Mouse (Mus musculus) heart, embryonic 16.5 days (tissue): ENCODE data around the gene Tbxas1. TPM values are rescaled to one million over a fixed set of nuclear protein-coding genes. Genes with fewer than 3 reads are reported as not detected.

Experiments used
- ATAC-seq: fragments of 200-750 bp; cut with Nextera tagmentation; replicated peaks from 2 replicates; pipeline ENCODE4 v1.8.0; 2017; ENCODE audit warnings: moderate number of reproducible peaks; ENCODE audit not compliant: insufficient read depth, low FRiP score; ENCODE audit errors: extremely low read depth
- H3K27ac ChIP-seq: fragments of 300-500 bp; sonication (generic); 2 replicates; pipeline ENCODE4 v1.5.1; 2014; ENCODE audit warnings: mild to moderate bottlenecking, low read length, control low read depth, moderate library complexity
- H3K27me3 ChIP-seq: fragments of 300-500 bp; sonication (generic); 2 replicates; pipeline ENCODE4 v1.6.1; 2014; ENCODE audit warnings: low read length, mixed read lengths; ENCODE audit not compliant: control insufficient read depth, insufficient read depth
- H3K36me3 ChIP-seq: fragments of 300-500 bp; sonication (generic); 2 replicates; pipeline ENCODE4 v1.6.1; 2014; ENCODE audit not compliant: control insufficient read depth, insufficient read depth
- H3K4me1 ChIP-seq: fragments of 300-500 bp; sonication (generic); 2 replicates; pipeline ENCODE4 v1.6.1; 2014; ENCODE audit warnings: low read length, mixed read lengths; ENCODE audit not compliant: control insufficient read depth, insufficient read depth
- H3K4me2 ChIP-seq: fragments of 300-500 bp; sonication (generic); 2 replicates; pipeline ENCODE4 v1.6.1; 2014; ENCODE audit warnings: low read depth, mild to moderate bottlenecking, control low read depth, low read length
- H3K4me3 ChIP-seq: fragments of 300-500 bp; sonication (generic); 2 replicates; pipeline ENCODE4 v1.5.1; 2014; ENCODE audit warnings: mild to moderate bottlenecking, control low read depth, low read length
- H3K9ac ChIP-seq: fragments of 300-500 bp; sonication (generic); 2 replicates; pipeline ENCODE4 v1.6.1; 2014; ENCODE audit warnings: low read length, control low read depth
- H3K9me3 ChIP-seq: fragments of 300-500 bp; sonication (generic); replicated peaks from 2 replicates; pipeline ENCODE4 v1.6.1; 2016; ENCODE audit warnings: low read length; ENCODE audit not compliant: control insufficient read depth
- WGBS: fragments of 180-500 bp; shearing (Covaris S2); extraction: QIAGEN DNeasy Blood & Tissue Kit; methylation state at CpG from one replicate; pipeline ENCODE4 v1.1.7; 2014; 5-methylcytosine and 5-hydroxymethylcytosine counted together
- polyA plus RNA-seq: library from polyadenylated mRNA; unstranded; fragments of >200 nt; fragmentation: Nextera tagmentation; extraction: Ambion mirVana; gene quantifications from 2 replicates; pipeline ENCODE4 v1.2.1, GENCODE M21; 2015

The Tbxas1 gene
- polyA plus RNA-seq, 1 experiment from 2014 or later, result 1.9 TPM

DNA sequence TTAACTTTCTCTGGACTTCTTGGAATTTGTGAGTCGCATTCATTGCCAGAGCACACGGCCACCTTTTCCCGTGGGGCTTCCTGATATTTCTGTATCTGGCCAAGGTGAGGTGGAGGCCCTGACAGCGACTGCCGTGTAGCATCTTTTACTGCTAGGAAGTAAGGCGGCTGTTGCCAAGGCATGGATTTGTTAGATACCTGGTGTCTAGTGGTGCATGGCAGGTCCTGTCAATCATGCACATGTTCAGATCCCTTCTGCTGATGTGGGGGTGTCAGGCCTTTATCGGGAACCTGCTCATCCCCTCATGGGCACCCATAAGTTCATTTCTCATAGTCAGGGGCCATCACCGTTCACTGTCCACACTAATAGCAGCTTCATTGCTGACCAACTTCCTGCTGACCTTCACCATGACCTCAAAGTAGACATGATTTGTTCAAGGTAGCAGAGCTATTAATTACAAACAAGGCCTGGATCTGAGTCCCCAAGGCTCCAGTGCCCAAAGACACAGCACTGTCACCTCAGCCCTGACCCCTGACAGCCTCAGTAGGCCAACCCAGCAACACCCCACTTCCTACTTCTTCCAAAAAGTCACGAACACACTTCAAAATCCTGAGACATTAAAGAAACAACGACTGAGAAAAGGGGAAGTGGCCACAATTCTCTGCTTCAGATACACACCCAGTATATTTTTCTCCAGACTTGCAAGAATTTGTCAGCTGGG is 98.4 kb downstream of the Tbxas1 start:
- no peak overlapping the region for H3K4me2 ChIP-seq
- no peak for ATAC-seq

DNA sequence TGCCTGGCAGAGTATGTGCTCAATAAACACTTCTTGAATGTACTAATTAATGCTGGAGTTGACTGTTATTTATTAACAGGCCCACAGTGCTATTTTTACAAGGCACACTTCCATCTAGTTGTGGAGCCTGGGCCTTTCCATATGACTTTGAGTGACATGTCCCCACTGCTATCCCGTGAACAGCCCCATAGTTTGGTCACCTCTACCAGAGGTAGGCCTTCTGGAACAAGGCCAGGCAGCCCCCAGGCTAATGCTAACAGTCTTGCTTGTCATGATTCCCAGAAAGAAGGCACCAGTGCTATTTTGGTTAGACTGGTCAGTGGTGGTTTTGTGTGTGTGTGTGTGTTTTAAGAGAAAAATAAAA is 98.9 kb downstream of the Tbxas1 start:
- no peak overlapping the region for H3K4me2 ChIP-seq
- H3K9ac ChIP-seq, result no peak overlapping the region
- no peak overlapping the region for H3K27ac ChIP-seq
- no peaks in the 10 kb centered on the region for H3K27me3 ChIP-seq
- H3K4me1 ChIP-seq, result no peaks in the 10 kb centered on the region
- no peaks in the 10 kb centered on the region for H3K36me3 ChIP-seq
- 63% methylated on average over 1 of the region's 1 CpGs for WGBS
- no peaks in the 10 kb centered on the region for H3K9me3 ChIP-seq
- ATAC-seq, result no peak
- H3K4me3 ChIP-seq, result no peak overlapping the region

More for the DNA sequence above, 98.4 kb downstream of the Tbxas1 start:
- Histone ChIP-seq H3K36me3 (no peaks in the 10 kb centered on the region), H3K9me3 (no peaks in the 10 kb centered on the region), H3K4me1 (no peaks in the 10 kb centered on the region), H3K9ac (no peak overlapping the region), H3K4me3 (no peak overlapping the region), H3K27me3 (no peaks in the 10 kb centered on the region), H3K27ac (no peak overlapping the region)
- 81% methylated on average over 10 of the region's 10 CpGs for WGBS

DNA sequence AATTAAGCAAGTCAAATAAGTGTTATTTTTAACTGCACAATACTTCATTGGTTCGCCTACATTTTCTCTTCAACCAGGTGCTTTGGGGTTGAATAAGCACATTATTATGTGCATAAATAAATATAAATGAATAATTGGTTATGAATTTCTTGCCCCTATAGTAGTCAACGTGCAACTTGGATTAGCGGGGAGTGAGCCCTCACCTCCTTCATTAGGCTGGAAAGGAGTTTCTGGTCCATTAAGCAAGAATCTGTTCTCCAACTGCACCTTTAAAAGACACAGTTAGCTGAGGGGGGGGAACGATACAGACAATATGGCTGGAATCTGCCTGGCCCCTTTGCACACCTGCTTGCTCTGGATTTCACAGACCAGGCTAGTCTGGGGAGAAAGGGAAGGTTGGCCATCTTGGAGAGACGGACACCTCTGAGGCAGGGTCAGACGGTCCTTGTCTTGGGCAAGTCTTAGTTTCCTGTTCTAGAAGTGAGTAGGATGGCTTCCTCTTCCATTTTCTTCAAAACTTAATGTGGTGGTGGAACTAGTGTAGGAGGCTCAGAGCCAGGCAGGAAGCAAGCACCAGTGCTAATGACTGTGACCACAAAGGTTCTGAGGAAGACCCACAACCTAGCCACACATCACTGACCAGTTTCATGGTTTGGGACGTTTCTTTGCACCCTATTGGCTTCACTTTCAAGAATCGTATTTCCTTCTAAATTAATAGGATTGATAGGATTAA is 99.5 kb downstream of the Tbxas1 start:
- Histone ChIP-seq H3K36me3 (no peaks in the 10 kb centered on the region), H3K9me3 (no peaks in the 10 kb centered on the region), H3K4me2 (no peak overlapping the region), H3K4me1 (no peaks in the 10 kb centered on the region), H3K27ac (no peak overlapping the region), H3K9ac (no peak overlapping the region), H3K27me3 (no peaks in the 10 kb centered on the region), H3K4me3 (no peak overlapping the region)
- 86% methylated on average over 8 of the region's 8 CpGs for WGBS
- no peak for ATAC-seq

DNA sequence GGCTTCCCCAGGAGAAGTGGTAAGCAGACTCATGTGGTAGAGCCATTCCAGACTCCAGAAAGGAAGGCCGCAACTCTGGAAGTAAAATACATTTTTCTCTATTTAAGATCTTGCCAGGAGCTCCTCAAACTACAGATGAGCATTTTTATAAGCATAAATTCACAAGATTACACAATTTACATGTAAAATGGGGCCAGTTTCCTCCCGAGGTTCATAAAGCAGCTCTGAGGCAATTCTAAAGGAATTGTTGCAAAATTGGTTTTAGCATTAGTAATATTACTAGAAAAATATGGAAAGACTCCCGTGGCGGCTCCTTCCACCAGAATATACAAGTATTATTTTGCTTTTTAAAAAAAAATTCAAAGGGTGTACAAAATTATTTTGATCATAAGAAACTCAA is 100.7 kb downstream of the Tbxas1 start:
- no peak for ATAC-seq
- WGBS, result 90% methylated on average over 4 of the region's 4 CpGs
- no peak overlapping the region for H3K4me3 ChIP-seq
- H3K27ac ChIP-seq, result no peak overlapping the region
- H3K27me3 ChIP-seq, result no peaks in the 10 kb centered on the region
- no peaks in the 10 kb centered on the region for H3K4me1 ChIP-seq
- no peaks in the 10 kb centered on the region for H3K36me3 ChIP-seq
- H3K9ac ChIP-seq, result no peak overlapping the region
- no peak overlapping the region for H3K4me2 ChIP-seq
- no peaks in the 10 kb centered on the region for H3K9me3 ChIP-seq

- Histone ChIP-seq H3K4me1 (no peaks in the 10 kb centered on the region), H3K27me3 (no peaks in the 10 kb centered on the region), H3K9ac (no peak overlapping the region), H3K27ac (no peak overlapping the region), H3K4me3 (no peak overlapping the region), H3K4me2 (no peak overlapping the region), H3K9me3 (no peaks in the 10 kb centered on the region), H3K36me3 (no peaks in the 10 kb centered on the region)
- ATAC-seq, result no peak
- WGBS, result 77% methylated on average over 2 of the region's 2 CpGs
These were observed 101.2 kb downstream of the Tbxas1 start for GRCm38 (mm10) chr6:38976355-38976754.

GRCm38 (mm10) chr6:38980921-38981715 is 105.9 kb downstream of the Tbxas1 start:
- no peaks in the 10 kb centered on the region for H3K27me3 ChIP-seq
- H3K4me3 ChIP-seq, result no peak overlapping the region
- 50% methylated on average over 11 of the region's 11 CpGs for WGBS
- no peaks in the 10 kb centered on the region for H3K36me3 ChIP-seq
- H3K9ac ChIP-seq, result no peak overlapping the region
- ATAC-seq, result no peak
- H3K4me2 ChIP-seq, result no peak overlapping the region
- H3K4me1 ChIP-seq, result no peaks in the 10 kb centered on the region
- no peak overlapping the region for H3K27ac ChIP-seq
- no peaks in the 10 kb centered on the region for H3K9me3 ChIP-seq

GRCm38 (mm10) chr6:38982071-38982470 is 106.9 kb downstream of the Tbxas1 start:
- WGBS, result 76% methylated on average over 8 of the region's 8 CpGs
- H3K9me3 ChIP-seq, result no peaks in the 10 kb centered on the region
- no peak for ATAC-seq
- no peak overlapping the region for H3K4me2 ChIP-seq
- no peaks in the 10 kb centered on the region for H3K4me1 ChIP-seq
- no peaks in the 10 kb centered on the region for H3K36me3 ChIP-seq
- no peak overlapping the region for H3K9ac ChIP-seq
- H3K27ac ChIP-seq, result no peak overlapping the region
- H3K4me3 ChIP-seq, result no peak overlapping the region
- H3K27me3 ChIP-seq, result no peaks in the 10 kb centered on the region

- no peaks in the 10 kb centered on the region for H3K9me3 ChIP-seq
- ATAC-seq, result no peak
- H3K27me3 ChIP-seq, result no peaks in the 10 kb centered on the region
- no peaks in the 10 kb centered on the region for H3K36me3 ChIP-seq
- H3K4me2 ChIP-seq, result no peak overlapping the region
- H3K9ac ChIP-seq, result no peak overlapping the region
- no peak overlapping the region for H3K4me3 ChIP-seq
- H3K27ac ChIP-seq, result peak overlapping the region; percentile 34; the same call in 1 of the 2 replicates
- 58% methylated on average over 4 of the region's 4 CpGs for WGBS
- H3K4me1 ChIP-seq, result no peaks in the 10 kb centered on the region
These were observed 107.5 kb downstream of the Tbxas1 start for GRCm38 (mm10) chr6:38982656-38983055.

DNA sequence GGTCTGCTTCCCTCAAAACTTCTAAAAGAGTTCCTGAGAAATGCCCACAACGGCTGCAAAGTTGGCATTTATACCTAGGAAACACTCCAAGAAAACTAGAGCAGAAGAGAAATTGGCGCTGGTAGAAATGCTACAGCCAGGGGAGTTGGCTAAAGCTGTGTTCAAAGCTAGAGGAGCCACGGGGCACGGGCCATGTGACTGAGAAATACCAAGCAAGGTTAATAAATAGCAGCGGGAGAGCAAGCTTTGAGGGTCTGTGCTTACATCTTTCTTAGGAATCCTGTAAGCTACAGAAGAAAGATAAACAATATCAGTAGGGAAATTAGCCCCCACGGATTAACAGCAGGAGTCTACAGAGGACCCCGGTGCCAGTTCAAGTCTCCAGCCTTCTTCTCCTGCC is 107.9 kb downstream of the Tbxas1 start:
- no peaks in the 10 kb centered on the region for H3K4me1 ChIP-seq
- H3K9ac ChIP-seq, result no peak overlapping the region
- 46% methylated on average over 7 of the region's 7 CpGs for WGBS
- ATAC-seq, result no peak
- H3K4me2 ChIP-seq, result no peak overlapping the region
- H3K27ac ChIP-seq, result peak overlapping the region; percentile 34; the same call in 1 of the 2 replicates
- no peak overlapping the region for H3K4me3 ChIP-seq
- H3K9me3 ChIP-seq, result no peaks in the 10 kb centered on the region
- no peaks in the 10 kb centered on the region for H3K36me3 ChIP-seq
- H3K27me3 ChIP-seq, result no peaks in the 10 kb centered on the region
